Mouse (Mus musculus) CH12.LX (cell line): ENCODE data around the gene Rbm6. TPM values are rescaled to one million over a fixed set of nuclear protein-coding genes. Genes with fewer than 3 reads are reported as not detected.

Experiments used
- DNase-seq: peaks from one replicate; pipeline ENCODE4 v3.0.0-alpha.2; 2013; ENCODE audit errors: extremely low read depth
- H3K27ac ChIP-seq: 2 replicates; pipeline ENCODE4 v1.5.1; 2012; ENCODE audit warnings: low read depth, mild to moderate bottlenecking, control low read depth, moderate library complexity; ENCODE audit not compliant: insufficient read depth
- H3K27me3 ChIP-seq: replicated peaks from 2 replicates; pipeline ENCODE3; 2012; ENCODE audit warnings: inconsistent platforms
- H3K36me3 ChIP-seq, 2 experiments: replicated peaks in 1 of 2; 2 replicates each; pipeline versions ENCODE3 to v1.6.1; 2012; ENCODE audit warnings: inconsistent platforms in 1 of 2, low read length in 1 of 2, mild to moderate bottlenecking in 1 of 2, mixed read lengths in 1 of 2, moderate library complexity in 1 of 2; ENCODE audit not compliant: control insufficient read depth in 1 of 2, insufficient read depth in 1 of 2
- H3K4me1 ChIP-seq, 2 experiments: 2 replicates each; pipeline ENCODE4 v1.6.1; 2012; ENCODE audit warnings: inconsistent platforms in 1 of 2, moderate library complexity in 1 of 2; ENCODE audit not compliant: insufficient read depth in 2 of 2, control insufficient read depth in 1 of 2
- H3K4me2 ChIP-seq: 2 replicates; pipeline ENCODE4 v1.6.1; 2012; ENCODE audit warnings: low read depth, mild to moderate bottlenecking, control low read depth; ENCODE audit not compliant: poor library complexity, insufficient read depth, severe bottlenecking
- H3K4me3 ChIP-seq, 3 experiments: fragments of 150-350 bp in 1 of 3; sonication (generic) in 1 of 3; replicated peaks in 1 of 3; 2 replicates each; pipeline versions ENCODE3 to v1.5.1; 2011 to 2012; ENCODE audit warnings: low read depth in 2 of 3, low read length in 2 of 3, mild to moderate bottlenecking in 2 of 3, moderate library complexity in 2 of 3, control low read depth in 1 of 3, improper control_type of control experiment in 1 of 3, inconsistent platforms in 1 of 3, mixed read lengths in 1 of 3; ENCODE audit not compliant: poor library complexity in 1 of 3
- H3K79me2 ChIP-seq: replicated peaks from 2 replicates; pipeline ENCODE4 v1.6.1; 2012; ENCODE audit warnings: mild to moderate bottlenecking, moderate library complexity; ENCODE audit not compliant: control insufficient read depth, poor library complexity, insufficient read depth, severe bottlenecking; ENCODE audit errors: extremely low read depth
- H3K9ac ChIP-seq: 2 replicates; pipeline ENCODE4 v1.6.1; 2012; ENCODE audit warnings: low read depth, mild to moderate bottlenecking, control low read depth, moderate library complexity; ENCODE audit not compliant: insufficient read depth
- H3K9me3 ChIP-seq: replicated peaks from 2 replicates; pipeline ENCODE3; 2012; ENCODE audit warnings: low read length, inconsistent platforms, mixed read lengths
- CHD2 ChIP-seq: IDR thresholded peaks from 2 replicates; pipeline ENCODE4 v1.6.1; 2011; ENCODE audit warnings: low read length, improper control_type of control experiment
- CTCF ChIP-seq, 2 experiments: IDR thresholded peaks in 1 of 2; conservative IDR thresholded peaks in 1 of 2; 2 replicates each; pipeline ENCODE4 v1.5.1; 2011 to 2012; ENCODE audit warnings: low read depth in 2 of 2, low read length in 2 of 2, improper control_type of control experiment in 1 of 2, inconsistent platforms in 1 of 2, mild to moderate bottlenecking in 1 of 2, moderate library complexity in 1 of 2
- ELF1 ChIP-seq: IDR thresholded peaks from 2 replicates; pipeline ENCODE4 v1.6.1; 2014; ENCODE audit warnings: low read depth, mild to moderate bottlenecking, inconsistent platforms, low read length, improper control_type of control experiment
- HCFC1 ChIP-seq: IDR thresholded peaks from 2 replicates; pipeline ENCODE4 v1.6.1; 2012; ENCODE audit warnings: low read depth, mild to moderate bottlenecking, inconsistent platforms, low read length, improper control_type of control experiment
- IRF4 ChIP-seq: IDR thresholded peaks from 2 replicates; pipeline ENCODE4 v1.6.1; 2014; ENCODE audit warnings: low read depth, mild to moderate bottlenecking, inconsistent platforms, low read length, improper control_type of control experiment
- JUN ChIP-seq: IDR thresholded peaks from 2 replicates; pipeline ENCODE4 v1.6.1; 2011; ENCODE audit warnings: low read depth, mild to moderate bottlenecking, low read length, improper control_type of control experiment, moderate library complexity; ENCODE audit not compliant: insufficient read depth
- MEF2A ChIP-seq: IDR thresholded peaks from 2 replicates; pipeline ENCODE4 v1.6.1; 2014; ENCODE audit warnings: low read depth, mild to moderate bottlenecking, inconsistent platforms, low read length, improper control_type of control experiment, borderline replicate concordance
- MXI1 ChIP-seq: IDR thresholded peaks from 2 replicates; pipeline ENCODE4 v1.6.1; 2011; ENCODE audit warnings: mild to moderate bottlenecking, low read depth, low read length, improper control_type of control experiment
- NRF1 ChIP-seq: IDR thresholded peaks from 2 replicates; pipeline ENCODE4 v1.6.1; 2014; ENCODE audit warnings: low read depth, mild to moderate bottlenecking, inconsistent platforms, low read length, improper control_type of control experiment, moderate library complexity
- POLR2AphosphoS2 ChIP-seq: IDR thresholded peaks from 2 replicates; pipeline ENCODE4 v1.6.1; 2011; ENCODE audit warnings: low read depth, low read length, improper control_type of control experiment
- USF2 ChIP-seq: conservative IDR thresholded peaks from 2 replicates; pipeline ENCODE4 v1.6.1; 2011; ENCODE audit warnings: low read depth, low read length, improper control_type of control experiment
- ZC3H11A ChIP-seq: IDR thresholded peaks from 2 replicates; pipeline ENCODE4 v1.6.1; 2012; ENCODE audit warnings: low read depth, mild to moderate bottlenecking, inconsistent platforms, low read length, improper control_type of control experiment
- dilution Hi-C: fragments of 300-500 bp; cut with MboI; formaldehyde crosslinking; loops from 2 replicates; pipeline ENCODE4 v1.14.3; 2020; ENCODE audit warnings: low sequenced_read_pairs; ENCODE audit not compliant: extremely low pct_unique_long_range_greater_than_20kb, extremely low pct_ligation_motif_present
- in situ Hi-C: fragments of 300-500 bp; cut with MboI; formaldehyde crosslinking; loops from 3 replicates; pipeline ENCODE4 v1.14.3; 2019; ENCODE audit warnings: low sequenced_read_pairs, low pct_ligation_motif_present, low pct_unique_long_range_greater_than_20kb, mixed read lengths
- polyA plus RNA-seq: library from polyadenylated mRNA; unstranded; fragments of >175 nt; gene quantifications from 2 replicates; pipeline ENCODE4 v1.2.1, GENCODE M21; 2012; ENCODE audit warnings: low read depth; ENCODE audit not compliant: insufficient read length
- total RNA-seq, 2 experiments: library from RNA; depleted of rRNA; stranded (reverse); fragments of 300-350 nt in 1 of 2; fragments of >200 nt in 1 of 2; gene quantifications; 2 replicates each; pipeline ENCODE4 v1.2.3; 2012 to 2014

The Rbm6 gene
- total and polyA plus RNA-seq, 3 experiments = 39.1 to 56.6 (median 43.3) TPM

GRCm38 (mm10) chr9:107917895-107918608 lies 45.0 kb upstream of the Rbm6 start:
- H3K36me3 ChIP-seq = no peaks in the 10 kb centered on the region
- H3K27ac ChIP-seq = no peak overlapping the region
- peaks cover 75% of the 10 kb centered on the region for H3K27me3 ChIP-seq
- H3K4me3 ChIP-seq = no peak overlapping the region
- dilution Hi-C loops (no loop called here), in situ Hi-C loops (no loop called here)
- TF ChIP-seq POLR2AphosphoS2 (no peak), MXI1 (no peak), JUN (no peak), USF2 (no peak), NRF1 (no peak), MEF2A (no peak), HCFC1 (no peak), IRF4 (no peak), CTCF (conservative IDR thresholded peaks at IDR 0.05 in 1 of 2, IDR thresholded peaks at IDR 0.05 in 1 of 2; ENCODE audit: low read depth in 2 of 2, low read length in 2 of 2) (no peak), ZC3H11A (no peak)
- H3K79me2 ChIP-seq = no peaks in the 10 kb centered on the region
- no peak overlapping the region for H3K9ac ChIP-seq
- no peaks in the 10 kb centered on the region for H3K9me3 ChIP-seq
- DNase-seq = no peak
- no peak overlapping the region for H3K4me2 ChIP-seq
- H3K4me1 ChIP-seq = peaks cover 2 to 8% of the 10 kb centered on the region in 2 experiments; a peak in 2 of 4 replicates

GRCm38 (mm10) chr9:107914764-107915420 lies 41.9 kb upstream of the Rbm6 start:
- in situ Hi-C loops = loop anchor here (5.0 kb wide), 1 partner anchor 152 kb away; no protein-coding TSS in a partner anchor
- Histone ChIP-seq H3K4me1 (peaks cover 0 to 8% of the 10 kb centered on the region in 2 experiments; a peak in 2 of 4 replicates), H3K27ac (no peak overlapping the region), H3K9ac (no peak overlapping the region), H3K4me2 (no peak overlapping the region), H3K79me2 (no peaks in the 10 kb centered on the region), H3K9me3 (no peaks in the 10 kb centered on the region), H3K4me3 (no peak overlapping the region), H3K36me3 (no peaks in the 10 kb centered on the region), H3K27me3 (peaks cover 90% of the 10 kb centered on the region)
- DNase-seq = no peak
- TF ChIP-seq CHD2 = no peak
- TF ChIP-seq ELF1 = no peak
- dilution Hi-C loops = no loop called here
